Comparison of ENCODE assay signal across 19 mouse cellular contexts in the genomic region with DNA sequence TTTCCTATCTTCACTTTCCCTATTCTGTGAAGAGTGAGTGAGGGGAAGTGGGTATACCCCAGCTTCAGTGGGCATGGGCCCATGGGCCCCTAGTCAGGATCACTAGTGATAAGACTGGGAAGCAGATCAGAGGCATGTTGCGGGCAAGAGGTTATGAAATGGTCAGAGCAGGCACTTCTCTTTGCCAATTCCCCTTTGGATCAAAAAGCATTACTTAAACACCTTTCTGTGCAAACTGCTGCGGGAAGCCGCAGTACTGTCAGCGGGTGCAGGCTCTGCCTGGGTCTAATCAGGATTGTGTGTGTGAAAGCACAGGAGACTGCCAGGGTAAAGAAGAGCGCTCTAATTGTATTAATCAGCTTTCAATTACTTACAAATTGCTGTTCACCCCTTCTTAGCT.
DNase-seq lines count a peak whose midpoint lies in the region; ATAC-seq and TF ChIP-seq lines count a peak whose summit lies in the region.
"Had no signal": no experiment of that assay in that cellular context is flagged by ENCODE, and none has a peak within 500 bp of the region (broad histone marks: within the 10 kb centered on the region; RNA-seq: fewer than 3 reads in every experiment).

No protein-coding gene starts in this region.

- WGBS in forebrain, embryonic 10.5 days, result 45% methylated on average over 5 of the region's 5 CpGs
- WGBS in forebrain, embryonic 11.5 days, result 49% methylated on average over 5 of the region's 5 CpGs
- WGBS in forebrain, embryonic 14.5 days, result 29% methylated on average over 5 of the region's 5 CpGs
- 68% methylated on average over 5 of the region's 5 CpGs for WGBS in midbrain, embryonic 12.5 days
- 85% methylated on average over 5 of the region's 5 CpGs for WGBS in intestine, embryonic 15.5 days

- intact Hi-C loops in heart, postnatal 25 days (cut with DNase I), result no loop called here

- no peak overlapping the region for H3K4me3 ChIP-seq in forebrain, embryonic 10.5 days
- H3K4me3 ChIP-seq in forebrain, embryonic 11.5 days (ENCODE audit: low read depth, low read length), result no peak overlapping the region
- no peak overlapping the region for H3K4me3 ChIP-seq in forebrain, embryonic 14.5 days (ENCODE audit: low read depth, low read length)
- no peak overlapping the region for H3K4me3 ChIP-seq in midbrain, embryonic 12.5 days
- H3K4me3 ChIP-seq in intestine, embryonic 15.5 days (replicated peaks), result no peak overlapping the region
- H3K4me3 ChIP-seq: embryonic facial prominence, embryonic 13.5 days; heart, embryonic 10.5 days; limb, embryonic 10.5 days; liver, embryonic 13.5 days; neural tube, embryonic 12.5 days had no signal

- H3K9ac ChIP-seq in forebrain, embryonic 11.5 days (ENCODE audit: low read length), result no peak overlapping the region; the same call in 1 of the 2 replicates
- H3K9ac ChIP-seq in forebrain, embryonic 14.5 days (ENCODE audit: low read length), result no peak overlapping the region
- no peak overlapping the region for H3K9ac ChIP-seq in midbrain, embryonic 12.5 days (replicated peaks)
- H3K9ac ChIP-seq in intestine, embryonic 15.5 days, result no peak overlapping the region
- H3K9ac ChIP-seq: embryonic facial prominence, embryonic 13.5 days; liver, embryonic 13.5 days; neural tube, embryonic 12.5 days had no signal

- H3K4me1 ChIP-seq in forebrain, embryonic 10.5 days, result peaks cover 23% of the 10 kb centered on the region
- H3K4me1 ChIP-seq in forebrain, embryonic 11.5 days (replicated peaks; ENCODE audit: control insufficient read depth, insufficient read depth, low read length), result peaks cover 7% of the 10 kb centered on the region
- peaks cover 25% of the 10 kb centered on the region for H3K4me1 ChIP-seq in forebrain, embryonic 14.5 days (ENCODE audit: control insufficient read depth, insufficient read depth, low read length)
- peaks cover 26% of the 10 kb centered on the region for H3K4me1 ChIP-seq in midbrain, embryonic 12.5 days
- peaks cover 7% of the 10 kb centered on the region for H3K4me1 ChIP-seq in intestine, embryonic 15.5 days (replicated peaks)
- H3K4me1 ChIP-seq: liver, embryonic 13.5 days had no signal

- no peak for ATAC-seq in forebrain, embryonic 11.5 days (replicated peaks; ENCODE audit: low FRiP score)
- ATAC-seq in forebrain, embryonic 14.5 days, result 0 out of 2 replicates have a peak, but pooled peaks have one; percentile 24
- ATAC-seq in midbrain, embryonic 12.5 days (ENCODE audit: low FRiP score, low read depth), result no peak
- no peak for ATAC-seq in intestine, embryonic 15.5 days
- ATAC-seq in frontal cortex, adult (ENCODE audit: low TSS enrichment), result no peak

- H3K4me2 ChIP-seq in forebrain, embryonic 11.5 days (ENCODE audit: low read depth, low read length, severe bottlenecking), result no peak overlapping the region
- H3K4me2 ChIP-seq in forebrain, embryonic 14.5 days (ENCODE audit: low read length), result no peak overlapping the region
- H3K4me2 ChIP-seq in midbrain, embryonic 12.5 days (replicated peaks), result no peak overlapping the region
- no peak overlapping the region for H3K4me2 ChIP-seq in intestine, embryonic 15.5 days (replicated peaks)
- H3K4me2 ChIP-seq: embryonic facial prominence, embryonic 13.5 days; liver, embryonic 13.5 days; neural tube, embryonic 12.5 days had no signal

- TF ChIP-seq POLR2A in brain, embryonic 14.5 days (IDR thresholded peaks at IDR 0.05; ENCODE audit: borderline replicate concordance, extremely low read depth, insufficient read depth, insufficient read length, poor library complexity, severe bottlenecking), result no peak

- H3K27ac ChIP-seq in forebrain, embryonic 10.5 days, result 0 out of 2 replicates have a peak overlapping the region, but pooled peaks have one; percentile 36
- no peak overlapping the region for H3K27ac ChIP-seq in forebrain, embryonic 11.5 days (ENCODE audit: low read depth, low read length)
- H3K27ac ChIP-seq in forebrain, embryonic 14.5 days (ENCODE audit: low read depth, low read length), result peak overlapping the region; percentile 44; the same call in 1 of the 2 replicates
- H3K27ac ChIP-seq in midbrain, embryonic 12.5 days (replicated peaks), result peak overlapping the region; percentile 39; the same call in 1 of the 2 replicates
- no peak overlapping the region for H3K27ac ChIP-seq in intestine, embryonic 15.5 days
- H3K27ac ChIP-seq: embryonic facial prominence, embryonic 13.5 days; heart, embryonic 10.5 days; limb, embryonic 10.5 days; liver, embryonic 13.5 days; neural tube, embryonic 12.5 days had no signal

- no peak for DNase-seq in forebrain, embryonic 10.5 days (ENCODE audit: extremely low spot score, low spot score)
- DNase-seq in forebrain, embryonic 11.5 days (ENCODE audit: low spot score), result no peak
- DNase-seq in brain, embryonic 14.5 days (ENCODE audit: low read depth), result peak; percentile 61
- DNase-seq in forebrain, embryonic 14.5 days (ENCODE audit: low spot score), result no peak
- no peak for DNase-seq in heart, postnatal 25 days (ENCODE audit: low spot score)
- DNase-seq: B cell, adult 2 months; heart, postnatal 14 days; kidney, adult 11 months; kidney, postnatal 25 days; liver, embryonic 13.5 days; lung, postnatal 10 days; thymus, adult 18-20 months had no signal

- no peaks in the 10 kb centered on the region for H3K9me3 ChIP-seq in forebrain, embryonic 10.5 days
- no peaks in the 10 kb centered on the region for H3K9me3 ChIP-seq in forebrain, embryonic 11.5 days (ENCODE audit: control insufficient read depth, low read length)
- no peaks in the 10 kb centered on the region for H3K9me3 ChIP-seq in forebrain, embryonic 14.5 days (replicated peaks; ENCODE audit: control insufficient read depth, low read length)
- H3K9me3 ChIP-seq in midbrain, embryonic 12.5 days, result no peaks in the 10 kb centered on the region
- H3K9me3 ChIP-seq in intestine, embryonic 15.5 days, result no peaks in the 10 kb centered on the region
- H3K9me3 ChIP-seq: embryonic facial prominence, embryonic 13.5 days; heart, embryonic 10.5 days; limb, embryonic 10.5 days; liver, embryonic 13.5 days; neural tube, embryonic 12.5 days had no signal

- no peaks in the 10 kb centered on the region; the same call in 1 of the 2 replicates for H3K27me3 ChIP-seq in forebrain, embryonic 10.5 days (ENCODE audit: poor library complexity, severe bottlenecking)
- H3K27me3 ChIP-seq in forebrain, embryonic 11.5 days (ENCODE audit: control insufficient read depth, insufficient read depth, low read length), result no peaks in the 10 kb centered on the region
- no peaks in the 10 kb centered on the region for H3K27me3 ChIP-seq in forebrain, embryonic 14.5 days (replicated peaks; ENCODE audit: control insufficient read depth, insufficient read depth, low read length)
- H3K27me3 ChIP-seq in midbrain, embryonic 12.5 days, result no peaks in the 10 kb centered on the region
- no peaks in the 10 kb centered on the region for H3K27me3 ChIP-seq in intestine, embryonic 15.5 days (replicated peaks)
- H3K27me3 ChIP-seq: embryonic facial prominence, embryonic 13.5 days; liver, embryonic 13.5 days; neural tube, embryonic 12.5 days had no signal

- no peak for TF ChIP-seq CTCF in brain, embryonic 14.5 days (IDR thresholded peaks at IDR 0.05; ENCODE audit: borderline replicate concordance, extremely low read depth, insufficient read depth, insufficient read length)

- no peaks in the 10 kb centered on the region for H3K36me3 ChIP-seq in forebrain, embryonic 10.5 days (replicated peaks)
- H3K36me3 ChIP-seq in forebrain, embryonic 11.5 days (ENCODE audit: control insufficient read depth, insufficient read depth, low read length), result no peaks in the 10 kb centered on the region
- H3K36me3 ChIP-seq in forebrain, embryonic 14.5 days (ENCODE audit: control insufficient read depth, insufficient read depth, low read length), result no peaks in the 10 kb centered on the region
- no peaks in the 10 kb centered on the region for H3K36me3 ChIP-seq in midbrain, embryonic 12.5 days
- H3K36me3 ChIP-seq in intestine, embryonic 15.5 days, result no peaks in the 10 kb centered on the region
- H3K36me3 ChIP-seq: embryonic facial prominence, embryonic 13.5 days; heart, embryonic 10.5 days; limb, embryonic 10.5 days; liver, embryonic 13.5 days; neural tube, embryonic 12.5 days had no signal

Comparison
In these comparisons a context has a peak if more than half of its experiments do, and no peak if none do; other contexts are left out.
1. H3K27ac ChIP-seq: peak in forebrain, embryonic 10.5 days (single experiment), forebrain, embryonic 14.5 days (single experiment) and midbrain, embryonic 12.5 days (single experiment); none in forebrain, embryonic 11.5 days (single experiment) and intestine, embryonic 15.5 days (single experiment).